In the genomic region with DNA sequence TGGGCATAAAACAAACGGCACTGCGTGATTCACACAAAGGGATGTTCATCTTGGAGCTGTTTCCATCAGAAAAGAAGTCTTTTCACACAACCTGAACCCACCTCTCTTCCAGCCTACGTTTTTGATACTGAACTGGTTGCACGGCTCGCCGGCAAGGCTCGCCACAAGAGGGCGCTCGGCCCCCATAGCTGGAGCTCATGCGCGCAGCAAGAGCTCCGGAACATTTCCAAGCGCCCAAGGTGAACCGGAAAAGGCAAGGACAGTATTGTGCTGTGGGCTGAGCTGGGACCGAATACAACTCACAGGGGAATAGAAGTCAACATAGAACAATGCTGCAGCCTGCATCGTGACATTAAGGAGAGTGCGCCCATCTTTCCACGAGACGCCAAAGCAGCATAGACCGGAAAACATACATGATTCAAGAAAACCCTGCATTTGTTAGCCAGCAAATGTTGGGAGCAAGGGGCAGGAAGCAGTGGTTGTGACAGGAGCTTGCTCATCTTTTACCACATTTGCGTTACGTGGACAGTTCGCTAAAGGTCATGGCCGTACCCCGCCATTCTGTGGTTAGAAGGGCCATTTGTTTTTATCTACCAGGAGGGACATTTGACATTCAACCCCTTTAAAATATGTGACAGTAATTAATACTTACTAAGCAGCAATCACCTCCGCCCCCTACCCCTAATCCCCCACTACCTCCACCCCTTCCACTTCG, we compare ENCODE assay signal across 8 mouse cellular contexts. TPM values are rescaled to one million over a fixed set of nuclear protein-coding genes. Genes with fewer than 3 reads are reported as not detected.
DNase-seq lines count a peak whose midpoint lies in the region; ATAC-seq lines count a peak whose summit lies in the region.

No protein-coding gene starts in this region.

- 0 out of 2 replicates have a peak, but pooled peaks cover 9% of the 10 kb centered on the region for H3K27me3 ChIP-seq in hindbrain, embryonic 13.5 days

- peak overlapping the region; percentile 32; the same call in 1 of the 2 replicates for H3K27ac ChIP-seq in hindbrain, embryonic 13.5 days

- H3K4me1 ChIP-seq in hindbrain, embryonic 13.5 days (replicated peaks) = peaks cover 4% of the 10 kb centered on the region

- H3K4me2 ChIP-seq in hindbrain, embryonic 13.5 days = peak overlapping the region; percentile 51

- peak; percentile 86 for DNase-seq in NIH3T3 (ENCODE audit: low read depth)
- peak; percentile 97 to 99 for DNase-seq in cerebellum, postnatal 10 days
- DNase-seq in frontal cortex, postnatal 25 days (ENCODE audit: low spot score in 2 of 2) = peak; percentile 92
- peak; percentile 89 to 92 for DNase-seq in layer of hippocampus, postnatal 14 days (ENCODE audit: low spot score in 2 of 2)
- DNase-seq in lung, postnatal 10 days = peak; percentile 86
- DNase-seq in retina, postnatal 7 days (ENCODE audit: low read depth, low spot score) = peak; percentile 69
- peak; percentile 66 to 80 for DNase-seq in urinary bladder, adult 18-20 months (ENCODE audit: low spot score in 2 of 2)

- no peaks in the 10 kb centered on the region for H3K36me3 ChIP-seq in hindbrain, embryonic 13.5 days

- H3K9ac ChIP-seq in hindbrain, embryonic 13.5 days = peak overlapping the region; percentile 47; the same call in 1 of the 2 replicates

- peak; percentile 84; the same call in 1 of the 2 replicates for ATAC-seq in hindbrain, embryonic 13.5 days (ENCODE audit: low FRiP score)

- 12% methylated on average over 27 of the region's 27 CpGs for WGBS in hindbrain, embryonic 13.5 days

- peak overlapping the region; percentile 17; the same call in 1 of the 2 replicates for H3K4me3 ChIP-seq in hindbrain, embryonic 13.5 days

- no peaks in the 10 kb centered on the region for H3K9me3 ChIP-seq in hindbrain, embryonic 13.5 days

RNA-seq across cellular contexts. Expression of a gene that starts 53.3 kb away (rescaled TPM):
- polyA plus RNA-seq in hindbrain, embryonic 13.5 days (2015; fragmentation: Nextera tagmentation; extraction: Ambion mirVana) = 1.5 and 1.7 TPM in 2 replicates
- total RNA-seq in layer of hippocampus, postnatal 14 days (2021) = 1 to 10 TPM; 1.6 to 1.7 TPM

Comparison
In these comparisons a context has a peak if more than half of its experiments do, and no peak if none do; other contexts are left out.
1. Peak in every context shown above with its lines: DNase-seq, ATAC-seq, H3K4me3 ChIP-seq and H3K27ac ChIP-seq.